Mouse (Mus musculus) G1E (cell line): ENCODE results near the gene Nudt7.

Experiments used
- CTCF ChIP-seq: IDR thresholded peaks from 2 replicates; pipeline ENCODE4 v1.5.1; 2012; ENCODE audit warnings: low read depth, low read length, inconsistent platforms, mixed read lengths
- GATA1 ChIP-seq: IDR thresholded peaks from 2 replicates; pipeline ENCODE4 v1.6.1; 2012; ENCODE audit warnings: borderline replicate concordance, low read length, inconsistent platforms, mixed read lengths
- GATA2 ChIP-seq: IDR thresholded peaks from 2 replicates; pipeline ENCODE4 v1.6.1; 2012; ENCODE audit warnings: low read depth, low read length, inconsistent platforms, borderline replicate concordance
- TAL1 ChIP-seq: conservative IDR thresholded peaks from 2 replicates; pipeline ENCODE4 v1.6.1; 2012; ENCODE audit warnings: low read depth, low read length, inconsistent platforms, mixed read lengths

DNA sequence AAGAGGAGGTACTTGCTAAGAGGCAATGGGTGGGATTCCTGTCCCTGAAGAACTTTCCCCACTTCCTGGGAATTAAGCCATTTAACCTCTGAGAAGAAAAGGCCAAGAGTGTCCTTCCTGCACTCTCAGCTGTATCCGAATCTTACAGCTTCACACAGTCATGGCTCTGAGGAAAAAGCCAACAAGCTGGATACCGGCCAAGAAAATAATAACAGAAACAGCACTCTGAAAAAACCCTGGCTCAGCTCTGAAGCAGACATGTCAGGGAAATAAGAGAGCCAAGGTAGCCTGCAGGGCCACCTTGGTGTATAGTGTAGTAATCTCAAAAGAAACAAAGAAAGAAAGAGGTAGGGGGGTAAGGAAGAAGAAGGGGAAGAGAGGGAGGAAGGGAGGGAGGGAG lies 65.6 kb downstream of the Nudt7 start:
- TF ChIP-seq CTCF (no peak), GATA1 (no peak), GATA2 (no peak), TAL1 (no peak)
